ENCODE assay signal across 24 mouse cellular contexts in genomic region chr12:40347060-40347698, GRCm38 (mm10).
A peak's percentile ranks its signal among the peaks of the same experiment; 100 is the strongest.
DNase-seq lines count a peak whose midpoint lies in the region; ATAC-seq lines count a peak whose summit lies in the region.
"Had no signal": no experiment of that assay in that cellular context is flagged by ENCODE, and none has a peak within 500 bp of the region (broad histone marks: within the 10 kb centered on the region; RNA-seq: fewer than 3 reads in every experiment).

No protein-coding gene starts in this region.

- H3K27me3 ChIP-seq in forebrain, embryonic 15.5 days, result no peaks in the 10 kb centered on the region
- H3K27me3 ChIP-seq in forebrain, embryonic 12.5 days, result no peaks in the 10 kb centered on the region
- no peaks in the 10 kb centered on the region for H3K27me3 ChIP-seq in midbrain, embryonic 13.5 days
- no peaks in the 10 kb centered on the region for H3K27me3 ChIP-seq in midbrain, embryonic 16.5 days (ENCODE audit: control insufficient read depth, insufficient read depth, low read depth, low read length)
- H3K27me3 ChIP-seq in midbrain, embryonic 15.5 days (replicated peaks), result no peaks in the 10 kb centered on the region
- no peaks in the 10 kb centered on the region for H3K27me3 ChIP-seq in neural tube, embryonic 15.5 days (replicated peaks)
- H3K27me3 ChIP-seq: embryonic facial prominence, embryonic 12.5 days; heart, embryonic 12.5 days; liver, embryonic 13.5 days had no signal

- 33% methylated on average over 10 of the region's 10 CpGs for WGBS in forebrain, embryonic 15.5 days
- 49% methylated on average over 10 of the region's 10 CpGs for WGBS in forebrain, embryonic 12.5 days
- 48% methylated on average over 10 of the region's 10 CpGs for WGBS in midbrain, embryonic 13.5 days
- 31% methylated on average over 10 of the region's 10 CpGs for WGBS in midbrain, embryonic 16.5 days
- 33% methylated on average over 10 of the region's 10 CpGs for WGBS in midbrain, embryonic 15.5 days
- WGBS in neural tube, embryonic 15.5 days, result 32% methylated on average over 10 of the region's 10 CpGs

- H3K27ac ChIP-seq in forebrain, embryonic 15.5 days (replicated peaks), result no peak overlapping the region
- H3K27ac ChIP-seq in forebrain, embryonic 12.5 days, result no peak overlapping the region
- H3K27ac ChIP-seq in midbrain, embryonic 13.5 days, result 0 out of 2 replicates have a peak overlapping the region, but pooled peaks have one; percentile 41
- no peak overlapping the region for H3K27ac ChIP-seq in midbrain, embryonic 16.5 days (ENCODE audit: low read length)
- 0 out of 2 replicates have a peak overlapping the region, but pooled peaks have one; percentile 9 for H3K27ac ChIP-seq in midbrain, embryonic 15.5 days
- H3K27ac ChIP-seq in neural tube, embryonic 15.5 days (replicated peaks), result no peak overlapping the region
- H3K27ac ChIP-seq: embryonic facial prominence, embryonic 12.5 days; heart, adult 2 months; liver, embryonic 13.5 days; macrophage had no signal

- no peak overlapping the region for H3K9ac ChIP-seq in forebrain, embryonic 15.5 days (replicated peaks)
- no peak overlapping the region for H3K9ac ChIP-seq in forebrain, embryonic 12.5 days
- no peak overlapping the region for H3K9ac ChIP-seq in midbrain, embryonic 13.5 days (replicated peaks)
- no peak overlapping the region for H3K9ac ChIP-seq in midbrain, embryonic 16.5 days (ENCODE audit: low read depth, low read length)
- no peak overlapping the region for H3K9ac ChIP-seq in midbrain, embryonic 15.5 days
- no peak overlapping the region for H3K9ac ChIP-seq in neural tube, embryonic 15.5 days (replicated peaks)
- H3K9ac ChIP-seq: embryonic facial prominence, embryonic 12.5 days; heart, embryonic 12.5 days; liver, embryonic 13.5 days had no signal

- DNase-seq in urinary bladder, postnatal 36 days (ENCODE audit: low spot score in 2 of 2), result no peak
- DNase-seq: adrenal gland, postnatal 14 days; cerebellum, adult 11-12 months; cerebellum, adult 9-11 months; embryo, embryonic 11 days; heart, adult 2 months; kidney, adult 9 months; kidney, postnatal 10 days; layer of hippocampus, postnatal 36 days; left cerebral cortex, postnatal 4 days; liver, embryonic 13.5 days; lung, adult 18-20 months; thymus, postnatal 4 days had no signal

- no peak overlapping the region for H3K4me2 ChIP-seq in forebrain, embryonic 15.5 days (replicated peaks)
- no peak overlapping the region for H3K4me2 ChIP-seq in forebrain, embryonic 12.5 days
- no peak overlapping the region for H3K4me2 ChIP-seq in midbrain, embryonic 13.5 days (replicated peaks)
- no peak overlapping the region for H3K4me2 ChIP-seq in midbrain, embryonic 16.5 days (ENCODE audit: low read length)
- no peak overlapping the region for H3K4me2 ChIP-seq in midbrain, embryonic 15.5 days
- H3K4me2 ChIP-seq in neural tube, embryonic 15.5 days, result no peak overlapping the region
- H3K4me2 ChIP-seq: embryonic facial prominence, embryonic 12.5 days; heart, embryonic 12.5 days; liver, embryonic 13.5 days had no signal

- ATAC-seq in forebrain, embryonic 15.5 days (replicated peaks), result 0 out of 2 replicates have a peak, but pooled peaks have one; percentile 43
- no peak; the same call in 1 of the 2 replicates for ATAC-seq in forebrain, embryonic 12.5 days (ENCODE audit: low FRiP score)
- peak; percentile 74 for ATAC-seq in midbrain, embryonic 13.5 days
- no peak for ATAC-seq in midbrain, embryonic 16.5 days
- ATAC-seq in midbrain, embryonic 15.5 days (replicated peaks), result peak; percentile 85
- peak; percentile 55 for ATAC-seq in neural tube, embryonic 15.5 days (ENCODE audit: low FRiP score)
- ATAC-seq: lung, postnatal 0 days had no signal

- no peaks in the 10 kb centered on the region for H3K9me3 ChIP-seq in forebrain, embryonic 15.5 days
- no peaks in the 10 kb centered on the region for H3K9me3 ChIP-seq in forebrain, embryonic 12.5 days
- no peaks in the 10 kb centered on the region for H3K9me3 ChIP-seq in midbrain, embryonic 13.5 days
- no peaks in the 10 kb centered on the region for H3K9me3 ChIP-seq in midbrain, embryonic 16.5 days (replicated peaks; ENCODE audit: control insufficient read depth, low read length, poor library complexity, severe bottlenecking)
- H3K9me3 ChIP-seq in midbrain, embryonic 15.5 days, result no peaks in the 10 kb centered on the region
- H3K9me3 ChIP-seq in neural tube, embryonic 15.5 days (replicated peaks), result no peaks in the 10 kb centered on the region
- H3K9me3 ChIP-seq: embryonic facial prominence, embryonic 12.5 days; heart, embryonic 12.5 days; liver, embryonic 13.5 days had no signal

- no peak overlapping the region for H3K4me3 ChIP-seq in forebrain, embryonic 15.5 days
- no peak overlapping the region for H3K4me3 ChIP-seq in forebrain, embryonic 12.5 days (replicated peaks)
- H3K4me3 ChIP-seq in midbrain, embryonic 13.5 days (replicated peaks), result no peak overlapping the region
- no peak overlapping the region for H3K4me3 ChIP-seq in midbrain, embryonic 16.5 days (ENCODE audit: low read depth, low read length)
- H3K4me3 ChIP-seq in midbrain, embryonic 15.5 days, result no peak overlapping the region
- no peak overlapping the region for H3K4me3 ChIP-seq in neural tube, embryonic 15.5 days (replicated peaks)
- H3K4me3 ChIP-seq: embryonic facial prominence, embryonic 12.5 days; heart, adult 2 months; heart, embryonic 12.5 days; liver, embryonic 13.5 days; myocyte had no signal

- peaks cover 14% of the 10 kb centered on the region; the same call in 1 of the 2 replicates for H3K4me1 ChIP-seq in forebrain, embryonic 15.5 days
- H3K4me1 ChIP-seq in forebrain, embryonic 12.5 days, result peaks cover 7% of the 10 kb centered on the region; the same call in 1 of the 2 replicates
- peaks cover 13% of the 10 kb centered on the region; the same call in 1 of the 2 replicates for H3K4me1 ChIP-seq in midbrain, embryonic 13.5 days (replicated peaks)
- H3K4me1 ChIP-seq in midbrain, embryonic 16.5 days (ENCODE audit: control insufficient read depth, insufficient read depth, low read length), result peaks cover 9% of the 10 kb centered on the region
- peaks cover 10% of the 10 kb centered on the region for H3K4me1 ChIP-seq in midbrain, embryonic 15.5 days
- no peaks in the 10 kb centered on the region for H3K4me1 ChIP-seq in neural tube, embryonic 15.5 days
- H3K4me1 ChIP-seq: embryonic facial prominence, embryonic 12.5 days; liver, embryonic 13.5 days had no signal

- no peaks in the 10 kb centered on the region for H3K36me3 ChIP-seq in forebrain, embryonic 15.5 days
- H3K36me3 ChIP-seq in forebrain, embryonic 12.5 days (replicated peaks), result no peaks in the 10 kb centered on the region
- H3K36me3 ChIP-seq in midbrain, embryonic 13.5 days, result no peaks in the 10 kb centered on the region
- H3K36me3 ChIP-seq in midbrain, embryonic 16.5 days (ENCODE audit: control insufficient read depth, insufficient read depth, low read length), result no peaks in the 10 kb centered on the region
- H3K36me3 ChIP-seq in midbrain, embryonic 15.5 days (replicated peaks), result no peaks in the 10 kb centered on the region
- 0 out of 2 replicates have a peak, but pooled peaks cover 6% of the 10 kb centered on the region for H3K36me3 ChIP-seq in neural tube, embryonic 15.5 days
- H3K36me3 ChIP-seq: embryonic facial prominence, embryonic 12.5 days; heart, embryonic 12.5 days; liver, embryonic 13.5 days had no signal

Comparison
In these comparisons a context has a peak if more than half of its experiments do, and no peak if none do; other contexts are left out.
1. ATAC-seq: peak in forebrain, embryonic 15.5 days (single experiment), midbrain, embryonic 13.5 days (single experiment), midbrain, embryonic 15.5 days (single experiment) and neural tube, embryonic 15.5 days (single experiment); none in forebrain, embryonic 12.5 days (single experiment) and midbrain, embryonic 16.5 days (single experiment).
2. H3K27ac ChIP-seq: peak in midbrain, embryonic 13.5 days (single experiment) and midbrain, embryonic 15.5 days (single experiment); none in forebrain, embryonic 15.5 days (single experiment), forebrain, embryonic 12.5 days (single experiment), midbrain, embryonic 16.5 days (single experiment) and neural tube, embryonic 15.5 days (single experiment).